Mouse (Mus musculus) heart, adult 2 months (tissue): ENCODE measurements around the gene Mycl. TPM values are rescaled to one million over a fixed set of nuclear protein-coding genes. Genes with fewer than 3 reads are reported as not detected.

Experiments used
- DNase-seq, 2 experiments: peaks; one replicate each; pipeline ENCODE4 v3.0.0; 2021
- H3K27ac ChIP-seq: fragments of 200-600 bp; 2 replicates; pipeline ENCODE4 v1.8.1; 2022
- H3K27me3 ChIP-seq: fragments of 200-500 bp; 2 replicates; pipeline ENCODE4 v1.6.1; 2012; ENCODE audit warnings: mild to moderate bottlenecking, low read length, inconsistent platforms, mixed read lengths; ENCODE audit not compliant: control insufficient read depth, insufficient read depth
- H3K36me3 ChIP-seq: fragments of 200-500 bp; 2 replicates; pipeline ENCODE4 v1.6.1; 2012; ENCODE audit warnings: low read length, inconsistent platforms; ENCODE audit not compliant: control insufficient read depth, insufficient read depth
- H3K4me1 ChIP-seq: fragments of 200-500 bp; 2 replicates; pipeline ENCODE4 v1.6.1; 2011; ENCODE audit warnings: low read length; ENCODE audit not compliant: control insufficient read depth, insufficient read depth
- H3K4me3 ChIP-seq: fragments of 200-600 bp; 2 replicates; pipeline ENCODE4 v1.8.1; 2022
- H3K79me2 ChIP-seq: fragments of 200-500 bp; replicated peaks from 2 replicates; pipeline ENCODE4 v1.6.1; 2012; ENCODE audit warnings: mild to moderate bottlenecking, inconsistent platforms, low read length, moderate library complexity, mixed read lengths; ENCODE audit not compliant: control insufficient read depth, insufficient read depth
- H3K9ac ChIP-seq: fragments of 200-500 bp; 2 replicates; pipeline ENCODE4 v1.6.1; 2012; ENCODE audit warnings: low read depth, mild to moderate bottlenecking, control low read depth, inconsistent platforms, low read length, mixed read lengths
- CTCF ChIP-seq: fragments of 200-600 bp; IDR thresholded peaks from 2 replicates; pipeline ENCODE4 v1.8.1; 2022; ENCODE audit warnings: antibody characterized with exemption, mild to moderate bottlenecking, moderate library complexity
- EP300 ChIP-seq: fragments of 200-500 bp; IDR thresholded peaks from 2 replicates; pipeline ENCODE4 v1.6.1; 2011; ENCODE audit warnings: low read depth, low read length, control low read depth; ENCODE audit not compliant: insufficient read depth
- POLR2A ChIP-seq: fragments of 200-500 bp; IDR thresholded peaks from 2 replicates; pipeline ENCODE4 v1.6.1; 2011; ENCODE audit warnings: mild to moderate bottlenecking, low read depth, low read length, control low read depth; ENCODE audit not compliant: insufficient read depth
- WGBS: fragments of 180-500 bp; shearing (Covaris S2); methylation state at CpG from one replicate; pipeline ENCODE4 v1.1.7; 2018; 5-methylcytosine and 5-hydroxymethylcytosine counted together
- intact Hi-C: fragments of 180-260 bp; cut with DNase I; formaldehyde crosslinking; loops from one replicate; pipeline ENCODE4 v1.15.1; 2025
- polyA plus RNA-seq: library from polyadenylated mRNA; depleted of rRNA; stranded (reverse); fragments of >200 nt; gene quantifications from 2 replicates; pipeline ENCODE4 v1.2.3, GENCODE M21; 2012
- total RNA-seq, 2 experiments: library from RNA; stranded (reverse); gene quantifications; 2 replicates each; pipeline ENCODE4 v1.2.3; 2021

Gene Mycl
- total and polyA plus RNA-seq, 3 experiments, result 0.10 to 0.64 (median 0.18) TPM

GRCm38 (mm10) chr4:123014501-123015282 is 19.2 kb downstream of the Mycl start:
- Histone ChIP-seq H3K9ac (no peak overlapping the region), H3K27ac (no peak overlapping the region), H3K79me2 (no peaks in the 10 kb centered on the region; the same call in 1 of the 2 replicates), H3K4me3 (no peak overlapping the region), H3K4me1 (peaks cover 3% of the 10 kb centered on the region), H3K36me3 (peaks cover 3% of the 10 kb centered on the region), H3K27me3 (no peaks in the 10 kb centered on the region)
- intact Hi-C loops, result no loop called here
- TF ChIP-seq POLR2A (no peak), CTCF (no peak), EP300 (no peak)
- 42% methylated on average over 7 of the region's 7 CpGs for WGBS
- DNase-seq, result no peak

- WGBS, result 1% methylated on average over 34 of the region's 34 CpGs
- peaks cover 3% of the 10 kb centered on the region for H3K36me3 ChIP-seq
- H3K27me3 ChIP-seq, result no peaks in the 10 kb centered on the region
Measured at GRCm38 (mm10) chr4:123016451-123016957, 21.1 kb downstream of the Mycl start, which contains the start of gene Trit1. Gene Trit1 (plus strand): TSS chr4:123016597.

GRCm38 (mm10) chr4:123021591-123021990 is 26.1 kb downstream of the Mycl start:
- Histone ChIP-seq H3K9ac (no peak overlapping the region), H3K4me3 (no peak overlapping the region), H3K79me2 (peaks cover 1% of the 10 kb centered on the region; the same call in 1 of the 2 replicates), H3K4me1 (peaks cover 9% of the 10 kb centered on the region), H3K36me3 (peaks cover 6% of the 10 kb centered on the region), H3K27me3 (no peaks in the 10 kb centered on the region), H3K27ac (no peak overlapping the region)
- intact Hi-C loops, result no loop called here
- no peak for DNase-seq
- 93% methylated on average over 3 of the region's 3 CpGs for WGBS
- TF ChIP-seq CTCF (no peak), EP300 (no peak), POLR2A (no peak)

More at GRCm38 (mm10) chr4:123016451-123016957, 21.1 kb downstream of the Mycl start, which contains the start of gene Trit1:
- intact Hi-C loops, result no loop called here
- peaks cover 3% of the 10 kb centered on the region for H3K4me1 ChIP-seq
- H3K4me3 ChIP-seq, result peak within 1 kb of the TSS; percentile 96
- peak within 1 kb of the TSS; percentile 92 for H3K9ac ChIP-seq
- DNase-seq, result peak; percentile 94 to 95
- peak within 1 kb of the TSS; percentile 73 for H3K27ac ChIP-seq
- H3K79me2 ChIP-seq, result peaks cover 1% of the 10 kb centered on the region; the same call in 1 of the 2 replicates
- no peak for TF ChIP-seq CTCF
- 0 out of 2 replicates have a peak, but pooled peaks have one; percentile 31 for TF ChIP-seq EP300
- peak; percentile 88 for TF ChIP-seq POLR2A

GRCm38 (mm10) chr4:123022896-123023295 is 27.4 kb downstream of the Mycl start:
- Histone ChIP-seq H3K4me1 (peaks cover 7% of the 10 kb centered on the region), H3K27ac (no peak overlapping the region), H3K9ac (no peak overlapping the region), H3K4me3 (no peak overlapping the region), H3K79me2 (0 out of 2 replicates have a peak, but pooled peaks cover 4% of the 10 kb centered on the region), H3K27me3 (no peaks in the 10 kb centered on the region), H3K36me3 (peaks cover 3% of the 10 kb centered on the region; the same call in 1 of the 2 replicates)
- TF ChIP-seq EP300, result no peak
- no peak for TF ChIP-seq POLR2A
- no peak for TF ChIP-seq CTCF
- 100% methylated on average over 1 of the region's 1 CpGs for WGBS
- no peak for DNase-seq
- intact Hi-C loops, result no loop called here

- Histone ChIP-seq H3K9ac (no peak overlapping the region), H3K79me2 (0 out of 2 replicates have a peak, but pooled peaks cover 7% of the 10 kb centered on the region), H3K27ac (no peak overlapping the region), H3K27me3 (no peaks in the 10 kb centered on the region), H3K4me3 (no peak overlapping the region), H3K4me1 (peaks cover 6% of the 10 kb centered on the region), H3K36me3 (peaks cover 3% of the 10 kb centered on the region; the same call in 1 of the 2 replicates)
- 41% methylated on average over 2 of the region's 2 CpGs for WGBS
- TF ChIP-seq CTCF (no peak), EP300 (no peak), POLR2A (no peak)
- DNase-seq, result no peak
- intact Hi-C loops, result no loop called here
Measured at GRCm38 (mm10) chr4:123025418-123025817, 30.0 kb downstream of the Mycl start.

- 95% methylated on average over 13 of the region's 13 CpGs for WGBS
- Histone ChIP-seq H3K27ac (no peak overlapping the region), H3K4me1 (peaks cover 6% of the 10 kb centered on the region), H3K9ac (no peak overlapping the region), H3K27me3 (no peaks in the 10 kb centered on the region), H3K79me2 (0 out of 2 replicates have a peak, but pooled peaks cover 6% of the 10 kb centered on the region), H3K4me3 (no peak overlapping the region), H3K36me3 (peaks cover 3% of the 10 kb centered on the region; the same call in 1 of the 2 replicates)
- no peak for TF ChIP-seq CTCF
- TF ChIP-seq EP300, result no peak
- no peak for TF ChIP-seq POLR2A
- DNase-seq, result peak in 1 of 2 experiments; percentile 31
- intact Hi-C loops, result no loop called here
Measured at GRCm38 (mm10) chr4:123026161-123026560, 30.7 kb downstream of the Mycl start.
